Mouse (Mus musculus) intestine, postnatal 0 days (tissue): ENCODE measurements around the gene Hinfp. TPM values are rescaled to one million over a fixed set of nuclear protein-coding genes. Genes with fewer than 3 reads are reported as not detected.

ENCODE experiments used
- ATAC-seq: fragments of 200-750 bp; cut with Nextera tagmentation; 2 replicates; pipeline ENCODE4 v1.8.0; 2017; ENCODE audit warnings: mild to moderate bottlenecking, moderate TSS enrichment, moderate library complexity
- H3K27ac ChIP-seq: fragments of 300-500 bp; sonication (generic); 2 replicates; pipeline ENCODE4 v1.5.1; 2014; ENCODE audit warnings: mild to moderate bottlenecking, low read depth, low read length, moderate library complexity
- H3K27me3 ChIP-seq: fragments of 300-500 bp; sonication (generic); replicated peaks from 2 replicates; pipeline ENCODE4 v1.6.1; 2014; ENCODE audit warnings: low read length, mixed read lengths; ENCODE audit not compliant: control insufficient read depth, insufficient read depth
- H3K36me3 ChIP-seq: fragments of 300-500 bp; sonication (generic); 2 replicates; pipeline ENCODE4 v1.6.1; 2014; ENCODE audit warnings: mild to moderate bottlenecking, moderate library complexity; ENCODE audit not compliant: control insufficient read depth, insufficient read depth
- H3K4me1 ChIP-seq: fragments of 300-500 bp; sonication (generic); replicated peaks from 2 replicates; pipeline ENCODE4 v1.6.1; 2014; ENCODE audit warnings: antibody characterized with exemption, low read length, mixed read lengths; ENCODE audit not compliant: control insufficient read depth, insufficient read depth
- H3K4me2 ChIP-seq: fragments of 300-500 bp; sonication (generic); replicated peaks from 2 replicates; pipeline ENCODE4 v1.6.1; 2014; ENCODE audit warnings: low read depth, mild to moderate bottlenecking, moderate library complexity
- H3K4me3 ChIP-seq: fragments of 300-500 bp; sonication (generic); 2 replicates; pipeline ENCODE4 v1.5.1; 2014; ENCODE audit warnings: low read depth, low read length
- H3K9ac ChIP-seq: fragments of 300-500 bp; sonication (generic); 2 replicates; pipeline ENCODE4 v1.6.1; 2014; ENCODE audit warnings: mild to moderate bottlenecking, low read depth, low read length
- H3K9me3 ChIP-seq: fragments of 300-500 bp; sonication (generic); 2 replicates; pipeline ENCODE4 v1.6.1; 2016; ENCODE audit warnings: mixed run types; ENCODE audit not compliant: control insufficient read depth
- CTCF ChIP-seq: sonication (generic); IDR thresholded peaks from 2 replicates; pipeline ENCODE4 v1.5.1; 2016; ENCODE audit warnings: low read depth, mild to moderate bottlenecking, control low read depth, antibody characterized with exemption, moderate library complexity
- WGBS: fragments of 180-500 bp; shearing (Covaris S2); extraction: QIAGEN DNeasy Blood & Tissue Kit; methylation state at CpG from one replicate; pipeline ENCODE4 v1.1.7; 2014; 5-methylcytosine and 5-hydroxymethylcytosine counted together
- polyA plus RNA-seq: library from polyadenylated mRNA; unstranded; fragments of >200 nt; fragmentation: Nextera tagmentation; extraction: Ambion mirVana; gene quantifications from 2 replicates; pipeline ENCODE4 v1.2.1, GENCODE M21; 2015

The Hinfp gene
- polyA plus RNA-seq, 1 experiment from 2014 or later: 6.0 TPM

GRCm38 (mm10) chr9:44259014-44259413, 46.5 kb downstream of the Hinfp start:
- WGBS: 81% methylated on average over 10 of the region's 10 CpGs
- no peak for ATAC-seq
- H3K9me3 ChIP-seq: no peaks in the 10 kb centered on the region

GRCm38 (mm10) chr9:44256213-44256612, 49.3 kb downstream of the Hinfp start:
- H3K4me1 ChIP-seq: no peaks in the 10 kb centered on the region
- 81% methylated on average over 8 of the region's 8 CpGs for WGBS

More at GRCm38 (mm10) chr9:44259014-44259413, 46.5 kb downstream of the Hinfp start:
- no peak overlapping the region for H3K27ac ChIP-seq
- no peak overlapping the region for H3K9ac ChIP-seq
- H3K4me1 ChIP-seq: no peaks in the 10 kb centered on the region
- no peak for TF ChIP-seq CTCF
- peaks cover 8% of the 10 kb centered on the region; the same call in 1 of the 2 replicates for H3K36me3 ChIP-seq
- no peak overlapping the region for H3K4me2 ChIP-seq
- H3K27me3 ChIP-seq: no peaks in the 10 kb centered on the region
- no peak overlapping the region for H3K4me3 ChIP-seq

GRCm38 (mm10) chr9:44255136-44255521, 50.3 kb downstream of the Hinfp start:
- Histone ChIP-seq H3K4me1 (no peaks in the 10 kb centered on the region), H3K27ac (no peak overlapping the region), H3K9ac (no peak overlapping the region), H3K4me2 (no peak overlapping the region), H3K36me3 (no peaks in the 10 kb centered on the region), H3K4me3 (no peak overlapping the region), H3K27me3 (no peaks in the 10 kb centered on the region), H3K9me3 (no peaks in the 10 kb centered on the region)
- WGBS: 76% methylated on average over 6 of the region's 6 CpGs
- ATAC-seq: no peak
- no peak for TF ChIP-seq CTCF

More at GRCm38 (mm10) chr9:44256213-44256612, 49.3 kb downstream of the Hinfp start:
- no peak overlapping the region for H3K4me3 ChIP-seq
- no peak overlapping the region for H3K4me2 ChIP-seq
- H3K9me3 ChIP-seq: no peaks in the 10 kb centered on the region
- H3K27me3 ChIP-seq: no peaks in the 10 kb centered on the region
- no peak for ATAC-seq
- no peak overlapping the region for H3K9ac ChIP-seq
- no peak overlapping the region for H3K27ac ChIP-seq
- H3K36me3 ChIP-seq: no peaks in the 10 kb centered on the region
- TF ChIP-seq CTCF: no peak

DNA sequence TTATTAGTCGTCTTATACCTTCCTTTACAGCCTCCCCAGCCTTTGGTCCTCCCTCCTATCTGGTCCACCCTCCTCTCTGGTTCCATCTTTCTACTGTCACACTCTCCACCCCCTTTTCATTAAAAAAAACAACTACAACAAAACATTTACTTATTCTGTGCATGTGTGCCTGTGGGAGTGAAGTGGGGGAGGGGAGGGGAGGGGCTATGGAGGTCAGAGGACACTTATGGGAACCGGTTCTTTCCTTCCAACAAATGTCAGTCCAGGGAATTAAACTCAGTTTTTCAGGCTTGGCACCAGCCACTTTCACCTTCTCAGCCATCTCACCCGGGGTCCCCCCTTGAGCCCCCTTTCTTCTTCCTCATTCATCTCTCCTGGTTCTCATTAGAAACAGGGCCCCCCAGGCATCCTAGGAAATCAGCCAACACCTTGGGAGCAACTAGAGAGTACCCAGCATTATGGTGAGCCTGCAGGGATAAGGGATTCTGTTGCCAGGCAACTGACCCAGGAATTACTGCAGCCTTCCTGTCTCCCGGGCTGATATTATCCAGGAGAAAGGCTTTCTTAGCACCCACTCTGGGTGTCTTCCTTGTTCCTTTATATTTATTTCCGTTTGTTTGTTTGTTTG, 50.8 kb downstream of the Hinfp start:
- WGBS: 18% methylated on average over 5 of the region's 5 CpGs
- no peaks in the 10 kb centered on the region for H3K36me3 ChIP-seq
- H3K9me3 ChIP-seq: no peaks in the 10 kb centered on the region
- H3K4me1 ChIP-seq: no peaks in the 10 kb centered on the region
- H3K4me3 ChIP-seq: no peak overlapping the region
- TF ChIP-seq CTCF: no peak
- H3K27me3 ChIP-seq: no peaks in the 10 kb centered on the region
- H3K9ac ChIP-seq: no peak overlapping the region
- H3K4me2 ChIP-seq: no peak overlapping the region
- no peak for ATAC-seq
- H3K27ac ChIP-seq: no peak overlapping the region

- H3K4me3 ChIP-seq: no peak overlapping the region
- H3K4me1 ChIP-seq: no peaks in the 10 kb centered on the region
- no peak overlapping the region for H3K4me2 ChIP-seq
- TF ChIP-seq CTCF: no peak
- no peak overlapping the region for H3K9ac ChIP-seq
- ATAC-seq: no peak
- H3K36me3 ChIP-seq: no peaks in the 10 kb centered on the region
- no peak overlapping the region for H3K27ac ChIP-seq
- no peaks in the 10 kb centered on the region for H3K27me3 ChIP-seq
- WGBS: 89% methylated on average over 6 of the region's 6 CpGs
- no peaks in the 10 kb centered on the region for H3K9me3 ChIP-seq
These were observed 52.0 kb downstream of the Hinfp start for GRCm38 (mm10) chr9:44253441-44253840.

GRCm38 (mm10) chr9:44251314-44251713, 54.2 kb downstream of the Hinfp start, which contains the start of gene Pdzd3:
Gene Pdzd3 (minus strand): TSS chr9:44251471.
- peak within 1 kb of the TSS; percentile 78 for H3K27ac ChIP-seq
- no peaks in the 10 kb centered on the region for H3K4me1 ChIP-seq
- TF ChIP-seq CTCF: no peak
- H3K4me3 ChIP-seq: peak within 1 kb of the TSS; percentile 38
- 34% methylated on average over 10 of the region's 10 CpGs for WGBS
- H3K36me3 ChIP-seq: no peaks in the 10 kb centered on the region
- no peaks in the 10 kb centered on the region for H3K27me3 ChIP-seq
- peak; percentile 86 for ATAC-seq
- peak within 1 kb of the TSS; percentile 37 for H3K9ac ChIP-seq
- H3K4me2 ChIP-seq: peak within 1 kb of the TSS; percentile 60
- no peaks in the 10 kb centered on the region for H3K9me3 ChIP-seq
